Mouse (Mus musculus): ENCODE measurements around the gene Adra2a. TPM values are rescaled to one million over a fixed set of nuclear protein-coding genes. Genes with fewer than 3 reads are reported as not detected.

The Adra2a gene
- polyA plus RNA-seq, 1 experiment, result 3.0 TPM

DNA sequence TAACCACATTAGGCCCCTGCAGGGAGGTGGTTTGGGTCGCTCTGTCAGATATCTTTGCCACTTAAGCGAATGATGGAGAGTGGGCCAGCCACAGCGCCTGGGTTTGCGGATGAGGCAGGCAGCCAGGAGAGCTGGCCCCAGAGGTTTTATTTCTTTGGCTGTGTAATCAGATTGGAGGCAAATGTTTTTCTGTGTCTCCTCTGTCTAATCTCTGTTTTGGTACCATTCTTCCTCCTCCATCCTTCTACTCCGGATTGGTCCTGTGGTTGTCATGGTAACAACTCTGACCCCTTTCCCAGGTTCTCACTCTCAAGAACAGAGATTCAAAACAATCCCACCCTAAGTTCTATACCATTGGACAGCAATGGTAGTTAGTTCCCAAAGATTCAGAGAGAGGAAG lies 51.8 kb downstream of the Adra2a start:
- 92% methylated on average over 5 of the region's 5 CpGs for WGBS
- no peak for TF ChIP-seq POLR2A (IDR thresholded peaks at IDR 0.05; ENCODE audit: control insufficient read depth, extremely low read depth, insufficient read depth, low read length, poor library complexity)
- no peak for TF ChIP-seq CTCF (IDR thresholded peaks at IDR 0.05; ENCODE audit: borderline replicate concordance, control insufficient read depth, extremely low read depth, insufficient read depth, low read length, poor library complexity)
- Histone ChIP-seq H3K4me3 (ENCODE audit: control insufficient read depth, insufficient read depth, low read length) (no peak overlapping the region), H3K27ac (ENCODE audit: control insufficient read depth, insufficient read depth, low read length) (no peak overlapping the region), H3K4me1 (replicated peaks; ENCODE audit: control insufficient read depth, insufficient read depth, low read length) (no peaks in the 10 kb centered on the region), H3K27me3 (ENCODE audit: control insufficient read depth, insufficient read depth, low read length) (no peaks in the 10 kb centered on the region), H3K36me3 (ENCODE audit: control insufficient read depth, insufficient read depth, low read length) (no peaks in the 10 kb centered on the region)
- no peak for DNase-seq

DNA sequence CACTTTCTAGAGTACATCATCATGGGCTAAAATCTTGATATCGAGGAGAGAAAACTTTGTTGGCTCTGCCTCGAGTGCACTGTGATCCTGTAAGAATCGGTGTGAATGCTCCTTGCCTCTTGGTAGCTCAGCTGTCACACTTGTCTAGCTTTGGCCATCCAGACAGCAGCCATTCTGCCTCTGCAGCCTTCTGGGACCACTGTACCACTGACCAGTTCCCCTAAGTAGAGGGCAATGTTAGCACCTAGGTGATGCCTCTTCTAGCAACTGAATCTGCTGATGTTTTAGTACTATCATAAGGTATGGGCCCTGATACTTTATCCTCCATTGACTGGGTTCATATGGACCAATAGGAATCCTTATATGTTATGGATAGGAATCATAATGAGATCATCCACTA lies 54.4 kb downstream of the Adra2a start:
- no peak overlapping the region for H3K4me3 ChIP-seq (ENCODE audit: control insufficient read depth, insufficient read depth, low read length)
- WGBS, result 90% methylated on average over 3 of the region's 3 CpGs
- H3K36me3 ChIP-seq (ENCODE audit: control insufficient read depth, insufficient read depth, low read length), result no peaks in the 10 kb centered on the region
- no peaks in the 10 kb centered on the region for H3K27me3 ChIP-seq (ENCODE audit: control insufficient read depth, insufficient read depth, low read length)
- no peak overlapping the region for H3K27ac ChIP-seq (ENCODE audit: control insufficient read depth, insufficient read depth, low read length)
- H3K4me1 ChIP-seq (replicated peaks; ENCODE audit: control insufficient read depth, insufficient read depth, low read length), result no peaks in the 10 kb centered on the region
- TF ChIP-seq CTCF (IDR thresholded peaks at IDR 0.05; ENCODE audit: borderline replicate concordance, control insufficient read depth, extremely low read depth, insufficient read depth, low read length, poor library complexity), result no peak
- TF ChIP-seq POLR2A (IDR thresholded peaks at IDR 0.05; ENCODE audit: control insufficient read depth, extremely low read depth, insufficient read depth, low read length, poor library complexity), result no peak
- no peak for DNase-seq

Other genes starting within 250 kb of the Adra2a start
- 18.2 and 19.6 TPM in 2 replicates for gene Pdcd4, start 151.9 kb upstream of the Adra2a start, polyA plus RNA-seq (2012; rRNA removed)
- 14.9 and 18.6 TPM in 2 replicates for gene Shoc2, start 99.8 kb upstream of the Adra2a start, polyA plus RNA-seq (2012; rRNA removed)
- gene Bbip1, start 99.5 kb upstream of the Adra2a start, polyA plus RNA-seq (2012; rRNA removed), result 13.0 and 16.3 TPM in 2 replicates

Data from thymus, adult 2 months (tissue).